Mouse (Mus musculus) C2C12 (cell line): ENCODE measurements at regions not wholly inside any gene's neighbourhood (a gene's known extent, or its start where the extent isn't known, plus 50 kb on each side); places are given as distances from the start of the nearest gene placed in this dataset.

ENCODE experiments used
- CEBPB ChIP-seq: IDR thresholded peaks from one replicate; pipeline ENCODE4 v1.6.1; 2011; ENCODE audit warnings: low read depth, mild to moderate bottlenecking, control low read depth, moderate library complexity
- CTCF ChIP-seq: IDR thresholded peaks from one replicate; pipeline ENCODE4 v1.5.1; 2011; ENCODE audit not compliant: control insufficient read depth, insufficient read depth, insufficient read length
- FOSL1 ChIP-seq: IDR thresholded peaks from one replicate; pipeline ENCODE4 v1.8.0; 2011; ENCODE audit warnings: mild to moderate bottlenecking, low read length; ENCODE audit not compliant: poor library complexity, insufficient read depth, severe bottlenecking
- MAX ChIP-seq: IDR thresholded peaks from one replicate; pipeline ENCODE4 v1.6.1; 2011; ENCODE audit warnings: mild to moderate bottlenecking, control low read depth
- MYOD1 ChIP-seq: IDR thresholded peaks from one replicate; pipeline ENCODE4 v1.6.1; 2011; ENCODE audit warnings: low read depth; ENCODE audit not compliant: control insufficient read depth, insufficient read length

GRCm38 (mm10) chr17:10135111-10135510, 184.5 kb downstream of the Qk start:
- no peak for TF ChIP-seq CTCF
- no peak for TF ChIP-seq MYOD1
- no peak for TF ChIP-seq FOSL1
- TF ChIP-seq CEBPB, result no peak
- TF ChIP-seq MAX, result no peak
